ENCODE assay signal across 34 mouse cellular contexts in genomic region chr14:56553331-56553730, GRCm38 (mm10).
"Had no signal": no experiment of that assay in that cellular context is flagged by ENCODE, and none has a peak within 500 bp of the region (broad histone marks: within the 10 kb centered on the region; RNA-seq: fewer than 3 reads in every experiment).

No protein-coding gene starts in this region.

- H3K4me3 ChIP-seq: heart, embryonic 10.5 days; heart, embryonic 12.5 days; heart, embryonic 13.5 days; heart, embryonic 15.5 days; hindbrain, embryonic 10.5 days; hindbrain, embryonic 12.5 days; hindbrain, embryonic 13.5 days; hindbrain, embryonic 15.5 days; intestine, embryonic 15.5 days; kidney, embryonic 15.5 days; layer of hippocampus, adult 2 months; left cerebral cortex, adult 2 months had no signal

- H3K4me2 ChIP-seq: heart, embryonic 11.5 days; heart, embryonic 12.5 days; heart, embryonic 13.5 days; heart, embryonic 15.5 days; hindbrain, embryonic 12.5 days; hindbrain, embryonic 13.5 days; hindbrain, embryonic 14.5 days; hindbrain, embryonic 15.5 days; intestine, embryonic 15.5 days; kidney, embryonic 15.5 days had no signal

- H3K4me1 ChIP-seq: heart, embryonic 10.5 days; heart, embryonic 12.5 days; heart, embryonic 13.5 days; heart, embryonic 15.5 days; hindbrain, embryonic 10.5 days; hindbrain, embryonic 12.5 days; hindbrain, embryonic 13.5 days; hindbrain, embryonic 15.5 days; intestine, embryonic 15.5 days; kidney, embryonic 15.5 days had no signal

- H3K27me3 ChIP-seq: heart, embryonic 12.5 days; heart, embryonic 13.5 days; heart, embryonic 15.5 days; hindbrain, embryonic 12.5 days; hindbrain, embryonic 13.5 days; hindbrain, embryonic 15.5 days; intestine, embryonic 15.5 days; kidney, embryonic 15.5 days had no signal

- ATAC-seq: inflammation-experienced regulatory T-cells, adult 6 months; intestine, embryonic 15.5 days; intestine, embryonic 16.5 days; intestine, postnatal 0 days had no signal

- H3K27ac ChIP-seq: heart, embryonic 10.5 days; heart, embryonic 13.5 days; heart, embryonic 15.5 days; hindbrain, embryonic 10.5 days; hindbrain, embryonic 12.5 days; hindbrain, embryonic 13.5 days; hindbrain, embryonic 14.5 days; hindbrain, embryonic 15.5 days; intestine, embryonic 15.5 days; kidney, embryonic 15.5 days; kidney, postnatal 0 days; layer of hippocampus, adult 2 months; left cerebral cortex, adult 2 months had no signal

- H3K9ac ChIP-seq: heart, embryonic 12.5 days; heart, embryonic 13.5 days; heart, embryonic 15.5 days; hindbrain, embryonic 12.5 days; hindbrain, embryonic 13.5 days; hindbrain, embryonic 14.5 days; hindbrain, embryonic 15.5 days; intestine, embryonic 15.5 days; kidney, embryonic 15.5 days had no signal

- DNase-seq: heart, postnatal 10 days; heart, postnatal 14 days; heart, postnatal 36 days; heart, postnatal 4 days; kidney, adult 11 months; kidney, adult 18-20 months; kidney, adult 2 months; kidney, adult 8-10 months; kidney, adult 9 months; kidney, postnatal 10 days; kidney, postnatal 14 days; kidney, postnatal 25 days; kidney, postnatal 36 days; kidney, postnatal 4 days; layer of hippocampus, adult 9-11 months; layer of hippocampus, postnatal 36 days had no signal

- H3K9me3 ChIP-seq: heart, embryonic 10.5 days; heart, embryonic 12.5 days; heart, embryonic 13.5 days; heart, embryonic 15.5 days; hindbrain, embryonic 10.5 days; hindbrain, embryonic 12.5 days; hindbrain, embryonic 13.5 days; hindbrain, embryonic 15.5 days; intestine, embryonic 15.5 days; kidney, embryonic 15.5 days had no signal
